Mouse (Mus musculus): Measurements from ENCODE around the gene Kcp.

The Kcp gene

DNA sequence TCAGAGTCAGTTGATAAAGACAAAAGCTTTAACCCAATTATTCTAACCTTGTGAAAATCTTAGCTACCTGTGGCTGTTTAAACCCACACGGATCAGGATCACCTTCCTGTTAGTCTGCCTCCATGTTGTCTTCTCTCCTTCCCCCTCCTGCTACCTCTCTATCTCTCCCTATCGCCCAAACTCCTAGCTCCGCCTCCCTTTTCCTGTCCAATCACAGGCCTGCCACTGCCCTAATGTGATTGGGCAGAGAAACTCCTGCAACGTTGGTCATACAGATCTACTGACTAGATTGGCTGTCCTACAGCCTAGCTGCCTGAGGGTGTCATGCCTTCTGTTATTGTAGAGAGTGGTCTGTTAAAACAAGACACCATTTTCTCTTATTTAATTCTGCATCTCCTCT lies 57.9 kb downstream of the Kcp start:
- DNase-seq, result no peak

DNA sequence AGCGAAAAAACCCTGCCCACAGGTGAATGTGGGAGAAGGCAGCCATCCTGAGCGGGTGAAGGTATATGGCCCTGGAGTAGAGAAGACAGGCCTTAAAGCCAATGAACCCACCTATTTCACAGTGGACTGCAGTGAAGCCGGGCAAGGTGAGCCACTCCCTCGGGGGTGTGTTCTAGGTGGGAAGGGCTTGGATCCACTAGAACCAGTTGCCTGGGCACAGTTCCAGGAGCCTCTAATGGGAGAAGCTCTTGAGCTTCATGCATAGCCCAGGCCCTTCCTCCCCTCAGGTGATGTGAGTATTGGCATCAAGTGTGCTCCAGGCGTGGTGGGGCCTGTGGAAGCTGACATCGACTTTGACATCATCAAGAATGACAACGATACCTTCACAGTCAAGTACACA lies 62.4 kb downstream of the Kcp start:
- DNase-seq, result no peak

DNA sequence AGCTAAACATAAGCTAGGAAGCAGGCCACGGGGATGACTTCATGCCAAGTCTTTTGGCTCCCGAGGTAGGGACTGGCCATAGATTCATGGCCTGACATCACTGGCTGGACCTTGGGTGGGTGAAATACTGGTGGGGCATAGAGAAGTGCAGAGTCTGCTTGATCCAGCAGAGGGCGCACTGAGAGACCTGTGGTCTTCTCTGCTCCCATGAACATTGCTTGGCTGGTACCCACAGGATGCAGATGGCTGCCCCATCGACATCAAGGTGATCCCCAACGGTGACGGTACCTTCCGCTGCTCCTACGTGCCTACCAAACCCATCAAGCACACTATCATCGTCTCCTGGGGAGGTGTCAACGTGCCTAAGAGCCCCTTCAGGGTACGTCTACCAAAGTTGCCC lies 63.0 kb downstream of the Kcp start:
- DNase-seq, result no peak

GRCm38 (mm10) chr6:29439789-29440188 lies 68.0 kb downstream of the Kcp start:
- no peak for DNase-seq

DNA sequence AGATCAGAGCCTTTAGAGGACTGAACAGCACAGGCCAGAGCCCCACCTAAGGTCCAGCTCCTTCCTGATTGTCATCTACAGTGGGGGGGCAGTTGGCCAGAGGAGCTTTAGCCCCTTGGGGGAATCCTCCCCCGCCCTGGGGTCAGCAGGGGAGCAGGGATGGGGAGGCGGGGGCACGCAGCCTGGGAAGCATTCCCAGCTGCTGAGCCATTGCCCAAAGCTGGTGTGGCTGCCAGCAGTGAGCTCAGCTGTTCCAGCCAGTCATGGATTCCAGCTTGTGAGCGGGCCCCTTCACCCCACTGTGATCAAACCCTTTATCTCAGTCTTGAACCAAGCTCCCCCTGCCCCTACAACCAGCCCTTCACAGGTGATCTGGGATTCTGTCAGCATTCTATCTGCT lies 68.5 kb downstream of the Kcp start:
- DNase-seq, result no peak

GRCm38 (mm10) chr6:29436461-29436934 lies 71.3 kb downstream of the Kcp start:
- DNase-seq, result no peak

GRCm38 (mm10) chr6:29435940-29436451 lies 71.8 kb downstream of the Kcp start:
- no peak for DNase-seq

- DNase-seq, result no peak
Measured at GRCm38 (mm10) chr6:29434911-29435691, 72.7 kb downstream of the Kcp start.

GRCm38 (mm10) chr6:29433804-29434795 lies 73.7 kb downstream of the Kcp start:
- DNase-seq, result no peak

GRCm38 (mm10) chr6:29433038-29433803 lies 74.5 kb downstream of the Kcp start, which contains the start of gene Flnc:
Flnc (plus strand) TSS chr6:29433256.
- no peak for DNase-seq

DNA sequence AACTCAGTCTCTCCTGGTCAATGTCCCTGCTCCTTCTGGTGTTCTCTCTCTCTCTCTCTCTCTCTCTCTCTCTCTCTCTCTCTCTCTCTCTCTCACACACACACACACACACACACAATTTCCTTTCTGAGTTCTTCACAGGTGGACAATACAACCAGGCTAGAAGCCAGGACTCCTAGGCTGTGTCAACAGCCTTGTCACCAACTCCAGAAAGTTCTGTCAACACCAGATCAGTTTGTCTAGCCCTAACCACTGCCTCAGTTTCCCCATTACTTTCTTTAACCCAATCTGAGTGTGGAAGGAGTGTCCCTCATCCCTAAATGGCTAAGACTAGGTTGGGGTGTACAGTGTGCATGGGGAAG lies 75.1 kb downstream of the Kcp start:
- no peak for DNase-seq

DNA sequence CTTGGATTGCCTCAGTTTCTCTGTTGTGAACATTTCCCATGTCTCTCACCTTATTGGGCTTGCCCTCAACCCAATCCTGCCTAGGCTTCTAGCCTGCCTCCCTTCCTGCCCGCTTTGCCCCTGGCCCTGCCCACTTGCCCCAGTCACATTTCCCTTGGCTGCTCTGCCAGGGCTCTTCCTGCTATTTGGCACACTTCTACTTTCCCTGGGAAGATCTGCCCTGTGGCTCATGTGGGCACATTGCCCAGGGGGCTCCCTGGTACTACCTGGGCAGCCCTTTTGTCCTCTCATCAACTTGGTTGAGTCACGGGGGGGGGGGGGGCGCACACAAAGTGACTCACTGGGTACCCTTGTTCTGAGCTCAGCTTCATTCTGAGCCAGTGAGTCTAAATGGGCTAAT lies 75.6 kb downstream of the Kcp start:
- no peak for DNase-seq

GRCm38 (mm10) chr6:29431473-29431872 lies 76.3 kb downstream of the Kcp start:
- no peak for DNase-seq

- no peak for DNase-seq
Measured at GRCm38 (mm10) chr6:29430681-29431420, 76.9 kb downstream of the Kcp start.

DNA sequence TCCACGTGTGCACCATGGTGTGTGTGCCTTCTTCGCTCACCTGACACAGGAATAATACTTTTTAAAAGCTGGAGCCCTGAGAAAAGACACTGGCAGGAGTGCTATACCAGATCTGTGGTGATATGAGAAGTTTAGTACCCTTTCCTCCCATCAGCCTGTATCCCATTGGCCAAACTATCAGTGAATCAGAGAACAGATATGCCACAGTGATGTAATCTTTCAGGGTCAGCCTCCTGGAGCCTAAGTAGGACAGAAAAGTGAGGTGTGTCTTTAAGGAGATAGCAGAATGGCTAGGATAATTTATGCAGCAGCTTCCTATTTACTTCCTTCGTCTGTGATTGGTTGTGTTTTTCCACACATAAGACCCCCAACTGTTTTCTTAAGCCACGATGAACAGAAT lies 79.6 kb downstream of the Kcp start:
- DNase-seq, result no peak

GRCm38 (mm10) chr6:29426331-29426730 lies 81.4 kb downstream of the Kcp start:
- no peak for DNase-seq

GRCm38 (mm10) chr6:29425118-29425517 lies 82.6 kb downstream of the Kcp start:
- no peak for DNase-seq
